Comparison of ENCODE assay signal across 17 mouse cellular contexts in genomic region chr8:118748041-118748604, GRCm38 (mm10).
"Had no signal": no experiment of that assay in that cellular context is flagged by ENCODE, and none has a peak within 500 bp of the region (broad histone marks: within the 10 kb centered on the region; RNA-seq: fewer than 3 reads in every experiment).

No protein-coding gene starts in this region.

- H3K9me3 ChIP-seq: neural tube, embryonic 13.5 days; neural tube, embryonic 15.5 days had no signal

- H3K9ac ChIP-seq: liver, embryonic 13.5 days; liver, embryonic 15.5 days; lung, embryonic 14.5 days; neural tube, embryonic 13.5 days; neural tube, embryonic 15.5 days had no signal

- H3K4me3 ChIP-seq: liver, embryonic 13.5 days; liver, embryonic 15.5 days; myocyte; neural tube, embryonic 13.5 days; neural tube, embryonic 15.5 days had no signal

- H3K4me2 ChIP-seq: liver, embryonic 13.5 days; liver, embryonic 15.5 days; lung, embryonic 14.5 days; neural tube, embryonic 13.5 days; neural tube, embryonic 15.5 days had no signal

- H3K27ac ChIP-seq: liver, embryonic 13.5 days; liver, embryonic 15.5 days; neural tube, embryonic 13.5 days; neural tube, embryonic 15.5 days had no signal

- H3K36me3 ChIP-seq: liver, embryonic 13.5 days; liver, embryonic 15.5 days; neural tube, embryonic 13.5 days; neural tube, embryonic 15.5 days had no signal

- DNase-seq: liver, embryonic 13.5 days; lung, adult 18-20 months; lung, embryonic 14.5 days; lung, postnatal 10 days; lung, postnatal 4 days; retina, postnatal 1 day; right cerebral cortex, adult 18-20 months; right cerebral cortex, postnatal 25 days; right cerebral cortex, postnatal 4 days; spleen, adult 18-20 months; thymus, adult 18-20 months; thymus, postnatal 14 days; thymus, postnatal 36 days had no signal

- H3K27me3 ChIP-seq: liver, embryonic 13.5 days; liver, embryonic 15.5 days; neural tube, embryonic 13.5 days; neural tube, embryonic 15.5 days had no signal

- H3K4me1 ChIP-seq: liver, embryonic 13.5 days; liver, embryonic 15.5 days; neural tube, embryonic 15.5 days had no signal
